Mouse (Mus musculus): Measurements from ENCODE around the gene Tpgs1.

DNA sequence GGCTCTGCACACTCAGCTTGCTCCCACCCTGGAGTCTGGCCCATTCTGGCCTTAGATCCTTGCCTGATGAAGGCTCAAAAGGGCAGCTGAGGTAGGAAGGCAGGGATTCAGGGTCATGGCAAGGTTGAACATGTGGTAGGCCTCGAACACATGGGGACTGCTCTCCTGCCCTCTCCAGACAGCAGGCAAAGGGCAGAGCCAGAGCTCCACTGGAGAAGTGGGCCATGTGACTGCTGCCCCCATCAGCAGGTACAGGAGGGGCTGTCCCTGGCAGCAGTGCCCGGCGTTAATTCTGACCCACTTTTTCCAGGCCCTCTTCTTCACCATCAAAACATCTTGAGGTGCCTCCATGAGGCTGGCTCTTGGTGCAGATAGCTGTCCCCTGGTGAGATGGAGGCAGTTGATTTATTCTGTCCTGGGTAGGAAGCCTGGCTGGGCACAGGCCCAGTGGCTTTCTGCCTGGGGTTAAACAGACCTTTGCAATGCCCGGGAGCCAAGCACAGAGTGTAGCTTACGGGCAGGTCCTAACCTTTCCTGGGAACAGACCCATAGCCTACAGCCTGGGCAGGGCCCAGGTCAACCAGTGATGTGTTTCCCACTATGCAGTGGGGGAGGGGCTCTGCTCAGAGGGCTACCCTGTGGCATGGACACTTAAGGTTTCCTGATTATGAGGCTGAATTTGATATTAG lies 37.4 kb downstream of the Tpgs1 start:
- TF ChIP-seq POLR2A (IDR thresholded peaks at IDR 0.05; ENCODE audit: insufficient read depth, low read length) = no peak
- TF ChIP-seq CTCF (IDR thresholded peaks at IDR 0.05; ENCODE audit: low read depth, low read length) = no peak

Measured in ES-Bruce4 (cell line).